Comparison of ENCODE assay signal across 8 mouse cellular contexts in genomic region chr2:32857584-32857983, GRCm38 (mm10). TPM values are rescaled to one million over a fixed set of nuclear protein-coding genes. Genes with fewer than 3 reads are reported as not detected.
DNase-seq lines count a peak whose midpoint lies in the region; ATAC-seq and TF ChIP-seq lines count a peak whose summit lies in the region.

No protein-coding gene starts in this region.

- WGBS in embryonic facial prominence, embryonic 14.5 days, result under 1% methylated on average over 7 of the region's 7 CpGs
- under 1% methylated on average over 7 of the region's 7 CpGs for WGBS in heart, embryonic 15.5 days
- WGBS in kidney, postnatal 0 days, result 2% methylated on average over 7 of the region's 7 CpGs
- WGBS in liver, embryonic 13.5 days (ENCODE audit: insufficient replicate concordance), result under 1% methylated on average over 7 of the region's 7 CpGs
- 3% methylated on average over 7 of the region's 7 CpGs for WGBS in stomach, embryonic 16.5 days

- H3K27me3 ChIP-seq in embryonic facial prominence, embryonic 14.5 days (replicated peaks; ENCODE audit: control insufficient read depth, insufficient read depth, low read length), result no peaks in the 10 kb centered on the region; the same call in 1 of the 2 replicates
- H3K27me3 ChIP-seq in heart, embryonic 15.5 days, result peaks cover under 1% of the 10 kb centered on the region; the same call in 1 of the 2 replicates
- no peaks in the 10 kb centered on the region for H3K27me3 ChIP-seq in kidney, postnatal 0 days (ENCODE audit: insufficient read depth, low read length)
- peaks cover 7% of the 10 kb centered on the region for H3K27me3 ChIP-seq in liver, embryonic 13.5 days
- no peaks in the 10 kb centered on the region for H3K27me3 ChIP-seq in stomach, embryonic 16.5 days (ENCODE audit: control insufficient read depth, insufficient read depth, low read length)

- H3K27ac ChIP-seq in embryonic facial prominence, embryonic 14.5 days (replicated peaks; ENCODE audit: low read depth, low read length), result no peak overlapping the region
- H3K27ac ChIP-seq in heart, embryonic 15.5 days, result no peak overlapping the region
- no peak overlapping the region for H3K27ac ChIP-seq in kidney, postnatal 0 days
- H3K27ac ChIP-seq in liver, embryonic 13.5 days, result no peak overlapping the region
- no peak overlapping the region for H3K27ac ChIP-seq in stomach, embryonic 16.5 days (ENCODE audit: low read length)

- no peak overlapping the region for H3K4me3 ChIP-seq in embryonic facial prominence, embryonic 14.5 days (ENCODE audit: low read depth, low read length)
- H3K4me3 ChIP-seq in heart, embryonic 15.5 days, result no peak overlapping the region
- H3K4me3 ChIP-seq in kidney, postnatal 0 days (replicated peaks; ENCODE audit: low read depth, low read length), result no peak overlapping the region
- H3K4me3 ChIP-seq in liver, embryonic 13.5 days (replicated peaks), result no peak overlapping the region
- H3K4me3 ChIP-seq in stomach, embryonic 16.5 days (replicated peaks; ENCODE audit: low read length), result no peak overlapping the region

- TF ChIP-seq CTCF in kidney, postnatal 0 days (IDR thresholded peaks at IDR 0.05; ENCODE audit: low read depth), result peak; percentile 98

- H3K4me2 ChIP-seq in embryonic facial prominence, embryonic 14.5 days (ENCODE audit: low read depth, low read length), result no peak overlapping the region
- no peak overlapping the region for H3K4me2 ChIP-seq in heart, embryonic 15.5 days
- no peak overlapping the region for H3K4me2 ChIP-seq in kidney, postnatal 0 days (ENCODE audit: low read length)
- no peak overlapping the region for H3K4me2 ChIP-seq in liver, embryonic 13.5 days
- no peak overlapping the region for H3K4me2 ChIP-seq in stomach, embryonic 16.5 days (ENCODE audit: low read depth, low read length)

- DNase-seq in A20 (ENCODE audit: low read depth, low spot score), result peak; percentile 84
- peak; percentile 91 for DNase-seq in adrenal gland, postnatal 14 days
- DNase-seq in embryonic facial prominence, embryonic 14.5 days (ENCODE audit: low spot score), result peak; percentile 92
- peak; percentile 96 for DNase-seq in kidney, postnatal 0 days (ENCODE audit: low spot score)
- peak; percentile 57 for DNase-seq in liver, embryonic 13.5 days
- DNase-seq in neural tube, embryonic 10.5 days (ENCODE audit: extremely low spot score, low spot score), result peak; percentile 84

- no peaks in the 10 kb centered on the region for H3K4me1 ChIP-seq in embryonic facial prominence, embryonic 14.5 days (ENCODE audit: control insufficient read depth, insufficient read depth, low read length)
- H3K4me1 ChIP-seq in heart, embryonic 15.5 days (replicated peaks), result peaks cover 2% of the 10 kb centered on the region; the same call in 1 of the 2 replicates
- no peaks in the 10 kb centered on the region for H3K4me1 ChIP-seq in kidney, postnatal 0 days (replicated peaks; ENCODE audit: insufficient read depth, low read length)
- H3K4me1 ChIP-seq in liver, embryonic 13.5 days (replicated peaks), result 0 out of 2 replicates have a peak, but pooled peaks cover 5% of the 10 kb centered on the region
- H3K4me1 ChIP-seq in stomach, embryonic 16.5 days (ENCODE audit: control insufficient read depth, insufficient read depth, low read length), result no peaks in the 10 kb centered on the region

- peak; percentile 78 for ATAC-seq in embryonic facial prominence, embryonic 14.5 days (ENCODE audit: low read depth)
- ATAC-seq in heart, embryonic 15.5 days (replicated peaks; ENCODE audit: insufficient number of reproducible peaks, insufficient read depth, low FRiP score, low read depth), result 0 out of 2 replicates have a peak, but pooled peaks have one; percentile 25
- ATAC-seq in kidney, postnatal 0 days (replicated peaks; ENCODE audit: low FRiP score, low read depth), result peak; percentile 35; the same call in 1 of the 2 replicates
- ATAC-seq in liver, embryonic 13.5 days (ENCODE audit: low read depth), result peak; percentile 46; the same call in 1 of the 2 replicates
- ATAC-seq in stomach, embryonic 16.5 days (ENCODE audit: insufficient read depth, low FRiP score), result peak; percentile 63; the same call in 1 of the 2 replicates

- H3K9me3 ChIP-seq in embryonic facial prominence, embryonic 14.5 days (ENCODE audit: control insufficient read depth, low read length), result no peaks in the 10 kb centered on the region
- H3K9me3 ChIP-seq in heart, embryonic 15.5 days (replicated peaks), result no peaks in the 10 kb centered on the region
- no peaks in the 10 kb centered on the region for H3K9me3 ChIP-seq in kidney, postnatal 0 days (replicated peaks; ENCODE audit: low read length)
- H3K9me3 ChIP-seq in liver, embryonic 13.5 days (replicated peaks), result no peaks in the 10 kb centered on the region
- H3K9me3 ChIP-seq in stomach, embryonic 16.5 days (replicated peaks; ENCODE audit: control insufficient read depth, low read length), result no peaks in the 10 kb centered on the region

- H3K9ac ChIP-seq in embryonic facial prominence, embryonic 14.5 days (ENCODE audit: low read depth, low read length), result no peak overlapping the region
- no peak overlapping the region for H3K9ac ChIP-seq in heart, embryonic 15.5 days
- H3K9ac ChIP-seq in kidney, postnatal 0 days (ENCODE audit: low read depth, low read length), result no peak overlapping the region
- H3K9ac ChIP-seq in liver, embryonic 13.5 days, result no peak overlapping the region
- no peak overlapping the region for H3K9ac ChIP-seq in stomach, embryonic 16.5 days (ENCODE audit: low read length)

- H3K36me3 ChIP-seq in embryonic facial prominence, embryonic 14.5 days (ENCODE audit: control insufficient read depth, insufficient read depth, low read length), result no peaks in the 10 kb centered on the region
- H3K36me3 ChIP-seq in heart, embryonic 15.5 days, result no peaks in the 10 kb centered on the region
- no peaks in the 10 kb centered on the region for H3K36me3 ChIP-seq in kidney, postnatal 0 days (ENCODE audit: insufficient read depth, low read length)
- H3K36me3 ChIP-seq in liver, embryonic 13.5 days, result no peaks in the 10 kb centered on the region
- no peaks in the 10 kb centered on the region for H3K36me3 ChIP-seq in stomach, embryonic 16.5 days (ENCODE audit: control insufficient read depth, insufficient read depth, low read length)

RNA-seq across cellular contexts. Expression of gene Stxbp1, which starts 10.5 kb away (rescaled TPM):
- 25.2 and 26.4 TPM in 2 replicates for total RNA-seq in adrenal gland, postnatal 14 days (2021)
- 26.8 and 29.7 TPM in 2 replicates for polyA plus RNA-seq in embryonic facial prominence, embryonic 14.5 days (2014; fragmentation: Nextera tagmentation; extraction: Ambion mirVana)
- 23.8 and 28.3 TPM in 2 replicates for polyA plus RNA-seq in heart, embryonic 15.5 days (2015; fragmentation: Nextera tagmentation; extraction: Ambion mirVana)
- 14.3 and 14.6 TPM in 2 replicates for polyA plus RNA-seq in kidney, postnatal 0 days (2015; fragmentation: Nextera tagmentation; extraction: Ambion mirVana)
- 3.3 and 3.7 TPM in 2 replicates for polyA plus RNA-seq in liver, embryonic 13.5 days (2015; fragmentation: Nextera tagmentation; extraction: Ambion mirVana)
- polyA plus RNA-seq in stomach, embryonic 16.5 days (2015; fragmentation: Nextera tagmentation; extraction: Ambion mirVana), result 20.8 and 23.2 TPM in 2 replicates

RNA-seq across cellular contexts. Expression of gene Fam129b, which starts 18.3 kb away (rescaled TPM):
- total RNA-seq in adrenal gland, postnatal 14 days (2021), result 22.0 and 23.1 TPM in 2 replicates
- polyA plus RNA-seq in embryonic facial prominence, embryonic 14.5 days (2014; fragmentation: Nextera tagmentation; extraction: Ambion mirVana), result 38.4 and 39.0 TPM in 2 replicates
- polyA plus RNA-seq in heart, embryonic 15.5 days (2015; fragmentation: Nextera tagmentation; extraction: Ambion mirVana), result 43.0 and 57.4 TPM in 2 replicates
- polyA plus RNA-seq in kidney, postnatal 0 days (2015; fragmentation: Nextera tagmentation; extraction: Ambion mirVana), result 41.1 and 42.2 TPM in 2 replicates
- polyA plus RNA-seq in liver, embryonic 13.5 days (2015; fragmentation: Nextera tagmentation; extraction: Ambion mirVana), result 7.0 and 7.6 TPM in 2 replicates
- 108 and 139 TPM in 2 replicates for polyA plus RNA-seq in stomach, embryonic 16.5 days (2015; fragmentation: Nextera tagmentation; extraction: Ambion mirVana)

Comparison
In these comparisons a context has a peak if more than half of its experiments do, and no peak if none do; other contexts are left out.
1. ATAC-seq: peak in every context shown above with its lines; median percentile 78 in embryonic facial prominence, embryonic 14.5 days; 63 in stomach, embryonic 16.5 days; 46 in liver, embryonic 13.5 days; 35 in kidney, postnatal 0 days; 25 in heart, embryonic 15.5 days.